Mouse (Mus musculus) spleen, adult 2 months (tissue): ENCODE results near the gene Tsc22d2. TPM values are rescaled to one million over a fixed set of nuclear protein-coding genes. Genes with fewer than 3 reads are reported as not detected.

Source experiments
- DNase-seq, 2 experiments: peaks; one replicate each; pipeline versions ENCODE4 v3.0.0 to v3.0.0-alpha.2; 2012 to 2021; ENCODE audit warnings: low spot score in 2 of 2, low read depth in 1 of 2
- H3K27ac ChIP-seq: fragments of 200-500 bp; 2 replicates; pipeline ENCODE4 v1.5.1; 2012; ENCODE audit warnings: low read length, inconsistent platforms; ENCODE audit not compliant: insufficient read depth
- H3K27me3 ChIP-seq: fragments of 200-500 bp; 2 replicates; pipeline ENCODE4 v1.6.1; 2012; ENCODE audit warnings: mild to moderate bottlenecking, moderate library complexity, low read length, inconsistent platforms; ENCODE audit not compliant: control insufficient read depth, insufficient read depth
- H3K36me3 ChIP-seq: fragments of 200-500 bp; 2 replicates; pipeline ENCODE4 v1.6.1; 2012; ENCODE audit warnings: mild to moderate bottlenecking, low read length, inconsistent platforms; ENCODE audit not compliant: control insufficient read depth, insufficient read depth
- H3K4me1 ChIP-seq: fragments of 200-500 bp; 2 replicates; pipeline ENCODE4 v1.6.1; 2011; ENCODE audit warnings: inconsistent platforms; ENCODE audit not compliant: control insufficient read depth, insufficient read depth, insufficient read length
- H3K4me3 ChIP-seq: fragments of 200-500 bp; 2 replicates; pipeline ENCODE4 v1.5.1; 2011; ENCODE audit warnings: mild to moderate bottlenecking, inconsistent platforms; ENCODE audit not compliant: insufficient read depth, insufficient read length; ENCODE audit errors: extremely low read depth
- CTCF ChIP-seq: fragments of 200-500 bp; IDR thresholded peaks from 2 replicates; pipeline ENCODE4 v1.5.1; 2011; ENCODE audit warnings: mild to moderate bottlenecking, inconsistent platforms; ENCODE audit not compliant: insufficient read depth, insufficient read length, insufficient replicate concordance; ENCODE audit errors: extremely low read depth
- POLR2A ChIP-seq: fragments of 200-500 bp; IDR thresholded peaks from 2 replicates; pipeline ENCODE4 v1.6.1; 2011; ENCODE audit warnings: low read depth, low read length, inconsistent platforms
- WGBS: fragments of 180-500 bp; shearing (Covaris S2); methylation state at CpG from one replicate; pipeline ENCODE4 v1.1.7; 2018; 5-methylcytosine and 5-hydroxymethylcytosine counted together
- polyA plus RNA-seq: library from polyadenylated mRNA; depleted of rRNA; stranded (reverse); fragments of >200 nt; gene quantifications from 2 replicates; pipeline ENCODE4 v1.2.3, GENCODE M21; 2012

Gene Tsc22d2
- polyA plus RNA-seq, 1 experiment = 12.3 TPM

DNA sequence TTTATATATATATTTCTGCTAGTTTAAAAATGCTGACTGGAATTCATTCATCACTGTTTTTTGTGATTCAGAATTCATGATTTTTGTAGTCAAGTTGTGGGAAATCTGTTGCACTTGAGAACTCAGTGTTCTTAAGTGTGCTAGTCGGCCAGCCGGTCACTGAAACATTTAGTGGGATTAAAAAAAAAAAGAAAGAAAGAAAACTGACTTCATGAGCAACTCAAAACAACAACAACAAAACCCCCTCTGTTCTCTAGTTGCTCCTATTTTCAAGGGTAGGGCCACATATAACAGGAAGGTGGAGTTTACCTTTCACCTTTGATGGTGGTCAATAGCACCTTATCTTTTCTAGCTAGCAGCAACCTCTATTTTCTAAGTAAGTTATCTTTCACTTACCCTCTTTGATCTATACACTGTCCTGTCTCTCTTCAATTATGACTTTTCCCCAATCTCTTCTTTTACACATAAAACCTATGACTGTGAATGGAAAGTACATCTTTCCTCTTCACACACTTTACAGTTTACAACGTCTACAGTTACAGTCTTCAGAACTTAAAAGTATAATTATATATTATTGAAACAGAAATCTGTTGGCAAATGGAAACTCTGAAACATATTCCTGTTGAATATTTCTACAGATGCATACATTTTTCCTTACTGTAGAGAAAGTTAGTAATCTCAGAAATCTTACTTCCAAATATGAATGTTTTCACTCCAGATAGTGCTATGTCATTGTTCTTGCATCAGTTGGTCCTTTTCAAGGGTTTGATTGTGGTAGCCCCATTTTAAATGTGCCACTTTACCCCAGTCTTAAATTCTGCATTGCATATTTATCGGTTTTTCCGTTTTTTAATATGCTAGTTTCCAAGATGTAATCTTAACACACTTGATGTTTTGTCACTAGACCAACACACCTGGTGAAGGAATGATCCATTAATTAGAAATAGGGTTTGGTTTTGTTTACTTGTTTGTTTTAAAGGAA lies 4.5 kb downstream of the Tsc22d2 start:
- TF ChIP-seq CTCF (no peak), POLR2A (no peak)
- 37% methylated on average over 5 of the region's 5 CpGs for WGBS
- no peak for DNase-seq
- peak overlapping the region; percentile 13; the same call in 1 of the 2 replicates for H3K4me3 ChIP-seq
- 0 out of 2 replicates have a peak, but pooled peaks cover 1% of the 10 kb centered on the region for H3K36me3 ChIP-seq
- peaks cover 4% of the 10 kb centered on the region; the same call in 1 of the 2 replicates for H3K4me1 ChIP-seq
- no peaks in the 10 kb centered on the region for H3K27me3 ChIP-seq
- H3K27ac ChIP-seq = no peak overlapping the region

DNA sequence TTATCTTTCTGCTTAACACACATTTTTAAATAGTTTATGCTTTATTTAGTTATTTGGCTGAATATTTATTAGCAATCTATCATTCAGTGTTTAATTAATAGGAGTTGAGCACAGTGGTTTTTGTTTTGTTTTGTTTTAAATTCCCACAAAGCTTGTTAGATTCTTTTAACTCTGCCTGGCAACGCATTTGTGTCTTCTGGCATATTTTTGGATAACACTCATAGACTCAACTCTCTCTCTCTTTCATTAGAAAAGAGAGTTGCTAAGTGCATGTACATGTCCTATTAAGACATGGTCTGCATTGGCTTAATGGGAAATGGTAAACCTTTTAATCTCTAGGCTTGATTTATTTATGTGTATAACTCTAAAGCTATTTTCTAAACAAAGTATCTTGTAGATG lies 14.3 kb downstream of the Tsc22d2 start:
- Histone ChIP-seq H3K36me3 (no peaks in the 10 kb centered on the region), H3K27ac (no peak overlapping the region), H3K4me3 (no peak overlapping the region), H3K4me1 (no peaks in the 10 kb centered on the region), H3K27me3 (no peaks in the 10 kb centered on the region)
- DNase-seq = no peak
- 94% methylated on average over 1 of the region's 1 CpGs for WGBS
- TF ChIP-seq POLR2A = no peak
- no peak for TF ChIP-seq CTCF

DNA sequence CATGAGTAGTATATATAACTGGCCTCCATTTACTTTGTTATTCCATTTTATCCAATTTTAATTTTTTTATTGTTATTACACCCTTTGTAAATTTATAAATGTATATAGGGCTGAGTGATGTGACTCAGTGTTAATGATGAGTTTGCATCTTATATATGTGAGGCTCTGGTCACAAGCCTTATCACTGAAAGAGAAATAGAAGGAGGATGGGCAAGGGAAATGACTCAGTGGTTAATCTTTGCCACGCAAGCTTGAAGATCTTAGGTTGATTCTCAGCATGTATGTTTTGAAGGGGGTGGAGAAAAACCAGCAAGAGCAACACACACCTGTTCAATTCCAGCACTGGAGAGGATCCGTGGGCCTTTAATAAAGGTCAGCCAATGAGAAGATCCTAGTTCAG lies 19.9 kb downstream of the Tsc22d2 start:
- Histone ChIP-seq H3K27ac (no peak overlapping the region), H3K4me3 (no peak overlapping the region), H3K27me3 (no peaks in the 10 kb centered on the region), H3K36me3 (0 out of 2 replicates have a peak, but pooled peaks cover 1% of the 10 kb centered on the region), H3K4me1 (no peaks in the 10 kb centered on the region)
- DNase-seq = no peak
- TF ChIP-seq CTCF = no peak
- no peak for TF ChIP-seq POLR2A
- 83% methylated on average over 2 of the region's 2 CpGs for WGBS

- H3K27me3 ChIP-seq = no peaks in the 10 kb centered on the region
- no peaks in the 10 kb centered on the region for H3K4me1 ChIP-seq
- H3K36me3 ChIP-seq = no peaks in the 10 kb centered on the region
- no peak overlapping the region for H3K27ac ChIP-seq
- 97% methylated on average over 2 of the region's 2 CpGs for WGBS
- H3K4me3 ChIP-seq = no peak overlapping the region
- no peak for DNase-seq
- TF ChIP-seq POLR2A (no peak), CTCF (no peak)
These were observed 33.7 kb downstream of the Tsc22d2 start for GRCm38 (mm10) chr3:58448230-58448629.

- Histone ChIP-seq H3K27ac (no peak overlapping the region), H3K27me3 (no peaks in the 10 kb centered on the region), H3K36me3 (no peaks in the 10 kb centered on the region), H3K4me3 (no peak overlapping the region), H3K4me1 (no peaks in the 10 kb centered on the region)
- 85% methylated on average over 3 of the region's 3 CpGs for WGBS
- TF ChIP-seq CTCF (no peak), POLR2A (no peak)
- no peak for DNase-seq
These were observed 35.0 kb downstream of the Tsc22d2 start for GRCm38 (mm10) chr3:58449487-58449886.

DNA sequence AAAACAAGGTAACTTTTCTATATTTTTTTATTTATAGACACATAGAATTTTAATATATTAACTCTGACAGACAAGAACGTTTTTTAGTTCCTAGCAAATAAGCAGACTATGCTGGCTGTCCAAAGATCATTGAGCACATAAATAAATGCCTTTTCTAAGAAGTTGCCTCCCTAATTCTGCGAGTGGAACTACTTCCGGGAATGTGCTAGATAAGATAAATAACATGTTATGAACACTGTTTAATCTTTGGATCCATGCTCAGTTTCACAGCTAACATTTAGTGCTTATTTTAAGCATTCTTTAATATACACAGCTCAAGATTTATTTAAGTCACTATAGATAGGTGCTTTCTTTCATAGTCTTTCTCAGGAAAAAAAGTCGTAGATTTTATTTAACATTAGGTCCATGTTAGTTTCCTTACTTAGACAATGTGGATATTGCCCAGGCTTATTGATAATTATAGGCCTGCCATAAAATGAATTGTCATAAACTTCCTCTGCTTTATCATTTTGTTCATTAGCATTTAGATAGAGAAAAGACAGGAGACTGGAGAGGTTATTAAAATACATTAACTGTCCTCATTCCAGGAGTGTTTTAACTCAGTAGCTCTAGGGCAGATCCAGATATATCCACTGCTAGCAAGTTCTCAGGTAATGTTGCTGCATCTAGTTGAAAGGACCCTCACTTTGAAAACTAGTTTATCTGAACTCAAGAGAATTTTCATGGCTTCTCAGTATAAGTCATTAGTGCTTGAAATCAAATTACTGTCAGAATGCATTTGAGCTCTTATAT lies 40.1 kb downstream of the Tsc22d2 start:
- no peak overlapping the region for H3K4me3 ChIP-seq
- no peak for TF ChIP-seq CTCF
- TF ChIP-seq POLR2A = no peak
- WGBS = 78% methylated on average over 4 of the region's 4 CpGs
- H3K27me3 ChIP-seq = no peaks in the 10 kb centered on the region
- no peaks in the 10 kb centered on the region for H3K4me1 ChIP-seq
- no peak for DNase-seq
- H3K27ac ChIP-seq = no peak overlapping the region
- no peaks in the 10 kb centered on the region for H3K36me3 ChIP-seq
